Mouse (Mus musculus) heart, postnatal 10 days (tissue): ENCODE data around the gene Ggt6. TPM values are rescaled to one million over a fixed set of nuclear protein-coding genes. Genes with fewer than 3 reads are reported as not detected.
A peak's percentile ranks its signal among the peaks of the same experiment; 100 is the strongest.

Experiments used
- DNase-seq, 2 experiments: peaks; one replicate each; pipeline ENCODE4 v3.0.0; 2021
- intact Hi-C: fragments of 180-260 bp; cut with DNase I; formaldehyde crosslinking; loops from one replicate; pipeline ENCODE4 v1.15.1; 2025
- microRNA-seq, 2 experiments: library from miRNA; unstranded; fragments of <30 nt; microRNA quantifications; one replicate each; pipeline ENCODE4 v1.2.0; 2022
- total RNA-seq, 2 experiments: library from RNA; stranded (reverse); gene quantifications; 2 replicates each; pipeline ENCODE4 v1.2.3; 2021

Gene Ggt6
- total RNA-seq, 2 experiments from 2014 or later: not detected

GRCm38 (mm10) chr11:72469217-72469616 is 33.9 kb downstream of the Ggt6 start:
- intact Hi-C loops: loop anchor here (1.0 kb wide), 1 partner anchor 20 kb away; the partner anchor contains the start of gene Spns2
- peak; percentile 85 to 87 for DNase-seq

DNA sequence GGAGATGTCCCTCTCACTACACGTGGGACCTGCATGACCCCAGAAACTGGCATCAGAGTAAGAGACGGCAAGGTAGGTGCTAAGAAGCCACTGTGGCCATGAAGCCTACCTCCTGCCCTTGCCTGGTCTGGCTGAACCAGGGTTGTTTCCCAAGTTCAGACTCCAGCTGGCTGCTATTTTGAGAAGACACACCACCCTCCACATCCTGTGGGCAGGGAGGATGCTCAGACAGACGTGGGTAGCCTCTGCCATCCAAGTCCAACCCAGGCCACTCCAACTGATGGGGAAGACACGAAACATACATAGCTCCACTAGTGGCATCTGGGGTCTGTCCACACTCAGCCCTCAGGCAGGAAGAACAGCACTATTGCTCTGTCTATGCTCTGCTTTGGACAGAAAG is 34.7 kb downstream of the Ggt6 start:
- intact Hi-C loops: no loop called here
- DNase-seq: no peak

DNA sequence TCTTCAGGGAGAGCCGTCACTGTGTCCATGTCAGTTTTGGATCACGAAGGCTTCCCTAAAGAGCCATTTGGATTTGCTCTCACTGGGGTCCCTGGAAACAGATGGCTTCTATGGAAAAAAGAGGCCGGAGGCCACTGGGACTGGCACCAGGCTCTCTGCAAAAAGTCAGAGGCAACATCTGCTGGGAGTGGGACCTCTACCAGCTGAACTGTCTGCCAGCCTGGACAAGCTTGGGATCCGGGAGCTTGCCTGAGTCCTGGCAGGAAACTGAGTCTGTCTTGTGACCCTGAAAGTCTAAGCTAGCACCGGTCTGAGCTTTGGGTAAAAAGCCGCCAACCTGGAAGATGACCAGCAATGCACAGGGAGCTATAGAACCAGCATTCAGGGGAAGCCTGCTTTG is 36.1 kb downstream of the Ggt6 start:
- no peak for DNase-seq
- intact Hi-C loops: no loop called here

- intact Hi-C loops: no loop called here
- no peak for DNase-seq
Measured at GRCm38 (mm10) chr11:72473540-72473939, 38.2 kb downstream of the Ggt6 start.

- DNase-seq: no peak
- intact Hi-C loops: no loop called here
Measured at GRCm38 (mm10) chr11:72474926-72475325, 39.6 kb downstream of the Ggt6 start.

GRCm38 (mm10) chr11:72475408-72475807 is 40.1 kb downstream of the Ggt6 start:
- intact Hi-C loops: no loop called here
- DNase-seq: no peak

DNA sequence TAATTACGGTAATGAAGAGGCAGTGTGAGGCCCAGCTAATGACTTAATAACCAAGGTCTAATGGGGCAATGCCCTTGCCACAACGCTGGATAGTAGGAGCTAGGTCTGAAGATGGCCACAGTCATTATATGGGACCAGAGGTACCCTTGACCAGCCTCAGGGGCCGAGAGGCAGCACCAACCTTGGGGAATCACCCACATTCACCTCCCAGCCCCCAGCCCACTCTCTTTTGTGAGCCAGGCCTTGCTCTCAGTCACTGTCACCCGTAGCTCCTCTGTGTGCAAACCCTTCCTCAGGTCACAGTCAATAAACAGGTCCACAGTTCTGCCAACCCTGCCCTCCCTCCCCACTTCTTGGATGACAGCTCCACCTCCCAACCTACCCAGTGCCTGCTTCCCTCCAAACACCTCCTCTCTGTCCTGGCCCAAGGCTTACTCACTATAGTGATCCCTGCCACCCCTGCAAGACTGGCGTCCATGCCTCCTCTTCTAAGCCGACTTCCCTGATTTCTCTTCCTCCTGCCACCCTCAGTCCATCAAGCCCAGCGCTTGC is 40.8 kb downstream of the Ggt6 start:
- intact Hi-C loops: no loop called here

DNA sequence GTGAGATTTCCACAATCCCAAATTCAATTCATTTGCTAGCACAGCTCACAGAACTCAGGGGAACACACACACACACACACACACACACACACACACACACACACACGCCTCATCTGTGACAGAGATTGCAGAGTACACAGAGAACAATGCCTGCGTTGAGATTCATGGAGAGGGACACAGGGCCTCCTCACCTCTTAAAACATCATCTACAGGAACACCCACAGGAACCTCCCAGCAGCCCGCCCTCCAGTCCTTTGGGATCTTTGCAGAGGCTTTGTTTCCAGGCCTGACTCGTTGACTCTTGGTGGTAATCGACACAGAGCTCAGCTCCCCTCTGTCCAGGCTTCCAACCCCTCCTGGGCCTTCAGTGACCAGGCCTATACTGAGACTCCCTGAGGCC is 41.9 kb downstream of the Ggt6 start:
- peak in 1 of 2 experiments; percentile 40 for DNase-seq
- intact Hi-C loops: no loop called here

More for the DNA sequence above, 40.8 kb downstream of the Ggt6 start:
- DNase-seq: no peak

DNA sequence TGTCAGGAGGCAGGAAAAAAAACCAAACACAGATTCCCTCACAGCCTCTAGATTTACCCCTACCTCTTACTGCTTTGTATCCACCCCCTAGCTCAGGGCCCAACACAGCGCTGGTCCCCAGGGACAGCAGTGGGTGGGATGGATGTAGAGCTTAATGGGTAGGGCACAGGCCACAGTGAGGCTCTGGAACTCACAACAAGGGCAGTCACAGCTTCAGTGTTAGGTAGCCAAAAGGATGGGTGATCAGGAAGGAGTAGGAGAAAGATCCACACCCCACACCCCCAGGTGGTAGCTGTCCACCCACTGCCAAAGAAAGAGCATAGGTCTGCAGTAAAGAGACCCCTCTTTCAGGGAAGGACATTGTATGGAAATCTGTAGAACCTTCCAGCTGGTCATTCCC is 42.3 kb downstream of the Ggt6 start:
- intact Hi-C loops: no loop called here
- no peak for DNase-seq

GRCm38 (mm10) chr11:72478228-72478627 is 42.9 kb downstream of the Ggt6 start:
- intact Hi-C loops: no loop called here
- peak; percentile 40 to 49 for DNase-seq

- intact Hi-C loops: no loop called here
- DNase-seq: no peak
Measured at GRCm38 (mm10) chr11:72479499-72479898, 44.2 kb downstream of the Ggt6 start.

- no peak for DNase-seq
- intact Hi-C loops: no loop called here
Measured at GRCm38 (mm10) chr11:72481313-72481712, 46.0 kb downstream of the Ggt6 start.

DNA sequence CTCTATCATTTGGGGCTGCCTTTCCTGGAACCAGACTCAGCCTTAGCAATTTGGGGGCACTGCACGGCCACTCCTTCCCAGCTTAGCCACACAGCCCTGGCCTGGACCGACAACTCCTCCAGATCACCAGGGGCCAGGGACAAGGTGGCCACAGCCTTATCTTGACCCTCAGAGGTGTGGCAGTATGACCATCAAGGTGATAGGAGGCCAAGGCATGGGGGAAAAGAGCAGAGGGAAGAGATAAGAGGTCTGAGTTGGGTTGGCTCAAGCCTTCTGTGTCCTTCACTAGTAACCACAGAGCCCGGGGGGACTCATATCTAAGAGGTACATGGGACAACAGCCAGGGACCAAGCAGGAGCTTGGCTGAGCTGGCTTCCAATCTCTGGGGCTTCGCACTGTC is 46.6 kb downstream of the Ggt6 start:
- intact Hi-C loops: no loop called here

DNA sequence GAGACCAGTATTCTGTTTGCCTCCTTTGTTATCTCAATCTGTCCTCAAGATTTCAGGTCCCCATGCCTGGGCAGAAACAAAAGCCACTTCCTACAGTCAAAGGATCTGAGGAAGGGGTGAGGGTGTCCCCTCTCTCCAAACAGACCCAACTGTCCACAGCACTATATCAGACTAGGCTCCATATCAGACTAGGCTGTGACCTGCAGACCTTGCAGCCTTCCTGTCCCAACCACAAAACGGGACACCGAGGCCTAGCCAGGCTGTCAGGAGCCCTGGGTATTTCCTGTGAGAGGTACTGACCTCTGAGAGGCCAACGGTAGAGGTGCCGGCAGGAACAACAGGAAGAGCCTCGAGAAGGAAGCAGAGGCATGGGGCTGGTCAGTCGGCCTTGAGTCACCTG is 49.2 kb downstream of the Ggt6 start:
- intact Hi-C loops: no loop called here
- no peak for DNase-seq

More for the DNA sequence above, 46.6 kb downstream of the Ggt6 start:
- no peak for DNase-seq

- intact Hi-C loops: no loop called here
- DNase-seq: no peak
Measured at GRCm38 (mm10) chr11:72485157-72485556, 49.8 kb downstream of the Ggt6 start.

- DNase-seq: no peak
- intact Hi-C loops: no loop called here
Measured at GRCm38 (mm10) chr11:72485960-72486359, 50.6 kb downstream of the Ggt6 start.

- intact Hi-C loops: no loop called here
- DNase-seq: no peak
Measured at GRCm38 (mm10) chr11:72487171-72487570, 51.8 kb downstream of the Ggt6 start.

DNA sequence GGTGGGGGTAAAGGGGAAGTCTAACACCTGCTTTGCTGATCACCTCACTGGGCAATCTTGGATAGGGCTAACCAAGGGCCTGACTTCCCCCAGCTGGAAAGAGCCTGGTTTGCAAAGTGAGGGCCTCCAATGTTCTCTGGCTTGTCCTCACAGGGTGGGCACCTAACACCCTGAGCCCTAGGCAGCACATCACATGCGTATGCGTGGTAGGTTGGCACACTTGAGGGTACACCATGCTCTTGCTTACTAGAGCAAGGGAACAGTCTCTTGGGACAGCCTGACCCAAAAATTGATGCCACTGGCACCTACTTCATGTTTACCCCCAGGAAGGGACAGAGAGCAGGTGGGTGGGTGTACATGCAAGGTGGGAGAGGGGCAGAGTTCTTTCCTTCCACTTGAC is 52.4 kb downstream of the Ggt6 start:
- intact Hi-C loops: loop anchor here (2.0 kb wide), 1 partner anchor 31 kb away; no protein-coding TSS in a partner anchor
- DNase-seq: no peak

Small RNAs within 50 kb of the gene (microRNA-seq; reads per million reads assigned to microRNA genes)
- gene Mir6338: 0 reads per million in 2 experiments

Other genes with a start within 250 kb of the Ggt6 start
- under 1 TPM; 0.25 to 0.26 TPM for gene Gm43951, start 228.7 kb upstream of the Ggt6 start, total RNA-seq
- 1 to 10 TPM; 3.8 to 4.7 TPM for gene 4933427D14Rik, start 228.1 kb upstream of the Ggt6 start, total RNA-seq
- 10 to 100 TPM; 48.7 to 51.9 TPM for gene Txndc17, start 228.0 kb upstream of the Ggt6 start, total RNA-seq
- 10 to 100 TPM; 10.5 to 10.6 TPM for gene Med31, start 219.9 kb upstream of the Ggt6 start, total RNA-seq
- gene Slc13a5, start 168.3 kb upstream of the Ggt6 start, total RNA-seq: not detected
- 10 to 100 TPM in 1 of 2 experiments, 1 to 10 TPM in 1; 9.1 to 11.6 TPM for gene Xaf1, start 133.9 kb upstream of the Ggt6 start, total RNA-seq
- gene Fbxo39, start 121.1 kb upstream of the Ggt6 start, total RNA-seq: not detected
- under 1 TPM in 1 of 2 experiments, not detected in 1; 0.19 TPM for gene Tekt1, start 73.1 kb upstream of the Ggt6 start, total RNA-seq
- 10 to 100 TPM; 39.0 to 40.9 TPM for gene Smtnl2, start 23.8 kb upstream of the Ggt6 start, total RNA-seq
- gene Mybbp1a, start 5.8 kb downstream of the Ggt6 start, total RNA-seq: 10 to 100 TPM; 47.0 to 50.0 TPM
- 10 to 100 TPM; 18.0 to 19.5 TPM for gene Spns2, start 54.4 kb downstream of the Ggt6 start, total RNA-seq
- gene Spns3, start 115.0 kb downstream of the Ggt6 start, total RNA-seq: under 1 TPM in 1 of 2 experiments, not detected in 1; 0.07 TPM
- 10 to 100 TPM; 63.8 to 71.0 TPM for gene Ube2g1, start 171.8 kb downstream of the Ggt6 start, total RNA-seq